Mouse (Mus musculus): Measurements from ENCODE around the gene Il21r. TPM values are rescaled to one million over a fixed set of nuclear protein-coding genes. Genes with fewer than 3 reads are reported as not detected.
A peak's percentile ranks its signal among the peaks of the same experiment; 100 is the strongest.

Gene Il21r
- 0.17 and 0.22 TPM in 2 replicates for polyA plus RNA-seq (2014; fragmentation: Nextera tagmentation; extraction: Ambion mirVana)

- Histone ChIP-seq H3K4me3 (ENCODE audit: low read depth, low read length) (no peak within 1 kb of the TSS), H3K27ac (ENCODE audit: low read depth, low read length) (no peak within 1 kb of the TSS), H3K4me2 (ENCODE audit: low read length) (no peak within 1 kb of the TSS), H3K9me3 (replicated peaks; ENCODE audit: control insufficient read depth, low read length) (no peaks in the 10 kb centered on the region), H3K27me3 (replicated peaks; ENCODE audit: control insufficient read depth, insufficient read depth, low read length) (no peaks in the 10 kb centered on the region), H3K36me3 (ENCODE audit: control insufficient read depth, insufficient read depth, low read length) (no peaks in the 10 kb centered on the region), H3K4me1 (ENCODE audit: control insufficient read depth, insufficient read depth, low read length) (no peaks in the 10 kb centered on the region), H3K9ac (ENCODE audit: low read length) (no peak within 1 kb of the TSS)
- WGBS = 85% methylated on average over 11 of the region's 11 CpGs
- ATAC-seq (no peak), DNase-seq (ENCODE audit: low spot score) (no peak)
Measured at GRCm38 (mm10) chr7:125603185-125603631, at the start of gene Il21r. TSS of gene Il21r (plus strand) at chr7:125603429.

DNA sequence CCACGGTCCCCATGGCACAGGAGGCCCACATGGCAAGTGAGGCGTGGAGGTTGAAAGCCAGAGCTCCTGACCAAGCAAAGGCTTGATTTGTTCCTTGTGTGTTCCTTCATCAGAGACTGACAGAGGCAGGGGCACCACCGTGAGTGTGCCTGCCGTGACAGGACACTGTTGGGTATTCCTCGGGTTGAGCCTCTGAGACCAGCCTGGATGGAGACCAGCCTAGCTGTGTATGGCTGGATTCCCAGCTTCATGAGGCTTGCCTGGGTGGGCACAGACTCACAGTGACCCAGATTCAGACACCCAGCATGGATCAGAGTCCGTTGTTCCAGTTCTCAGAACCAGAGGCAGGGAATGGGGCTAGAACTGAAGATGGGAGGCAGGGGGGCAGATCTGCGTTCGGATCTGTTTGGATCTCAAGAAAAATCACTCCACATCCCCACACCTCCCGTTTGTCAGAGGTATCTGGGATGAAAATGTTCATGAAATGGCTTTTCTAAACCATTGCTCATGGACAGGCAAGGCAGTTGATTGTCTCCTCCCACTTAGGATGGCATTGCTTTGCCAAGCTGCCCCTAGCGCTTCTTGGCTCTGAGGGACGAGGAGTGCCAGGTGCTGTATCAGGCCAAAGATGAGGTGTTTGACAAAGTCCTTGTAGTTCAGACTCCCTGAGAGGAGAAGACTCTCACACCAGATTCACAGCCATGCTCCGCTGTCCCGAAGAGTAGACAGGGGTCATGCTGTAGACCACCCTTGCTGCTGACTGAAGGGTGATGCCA lies 49.4 kb upstream of the Il21r start:
- Histone ChIP-seq H3K36me3 (ENCODE audit: control insufficient read depth, insufficient read depth, low read length) (no peaks in the 10 kb centered on the region), H3K27me3 (replicated peaks; ENCODE audit: control insufficient read depth, insufficient read depth, low read length) (0 out of 2 replicates have a peak, but pooled peaks cover 20% of the 10 kb centered on the region), H3K9me3 (replicated peaks; ENCODE audit: control insufficient read depth, low read length) (no peaks in the 10 kb centered on the region), H3K4me2 (ENCODE audit: low read length) (no peak overlapping the region), H3K4me3 (ENCODE audit: low read depth, low read length) (no peak overlapping the region), H3K4me1 (ENCODE audit: control insufficient read depth, insufficient read depth, low read length) (peaks cover 7% of the 10 kb centered on the region), H3K9ac (ENCODE audit: low read length) (no peak overlapping the region), H3K27ac (ENCODE audit: low read depth, low read length) (no peak overlapping the region)
- DNase-seq (ENCODE audit: low spot score) (no peak), ATAC-seq (no peak)
- 86% methylated on average over 13 of the region's 13 CpGs for WGBS

GRCm38 (mm10) chr7:125554456-125555114 lies 48.6 kb upstream of the Il21r start:
- no peak overlapping the region for H3K4me3 ChIP-seq (ENCODE audit: low read depth, low read length)
- 90% methylated on average over 9 of the region's 9 CpGs for WGBS

DNA sequence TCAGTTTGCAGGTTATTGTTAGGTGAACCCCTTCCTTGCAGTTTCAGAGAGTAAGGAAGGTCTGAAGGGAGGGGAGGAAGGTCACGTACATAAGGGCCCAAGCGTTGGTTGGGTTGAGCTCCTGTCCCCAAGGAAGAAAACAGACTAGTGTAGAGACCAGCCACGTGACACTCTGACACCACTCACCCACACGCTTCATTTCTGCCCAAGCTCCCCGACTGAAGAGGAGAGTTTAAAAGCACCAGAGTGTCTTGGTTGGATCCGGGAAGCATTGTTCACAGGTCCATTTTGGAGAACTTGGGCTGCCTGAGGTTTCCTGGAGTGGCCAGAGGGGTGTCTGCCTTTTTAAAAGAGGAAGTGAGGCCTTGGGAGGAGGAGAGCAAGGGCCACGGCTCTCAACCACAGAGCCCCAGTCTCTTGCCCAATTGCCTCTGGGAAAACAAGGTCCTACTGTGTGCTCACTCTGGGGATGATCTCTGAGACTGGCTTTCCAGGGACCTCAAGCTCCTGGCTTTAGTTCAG lies 47.8 kb upstream of the Il21r start:
- H3K4me3 ChIP-seq (ENCODE audit: low read depth, low read length) = no peak overlapping the region
- ATAC-seq = no peak
- H3K9ac ChIP-seq (ENCODE audit: low read length) = no peak overlapping the region
- H3K9me3 ChIP-seq (replicated peaks; ENCODE audit: control insufficient read depth, low read length) = no peaks in the 10 kb centered on the region
- no peak for DNase-seq (ENCODE audit: low spot score)
- H3K4me1 ChIP-seq (ENCODE audit: control insufficient read depth, insufficient read depth, low read length) = peaks cover 7% of the 10 kb centered on the region
- 0 out of 2 replicates have a peak, but pooled peaks cover 18% of the 10 kb centered on the region for H3K27me3 ChIP-seq (replicated peaks; ENCODE audit: control insufficient read depth, insufficient read depth, low read length)
- H3K27ac ChIP-seq (ENCODE audit: low read depth, low read length) = no peak overlapping the region
- 89% methylated on average over 7 of the region's 7 CpGs for WGBS
- no peak overlapping the region for H3K4me2 ChIP-seq (ENCODE audit: low read length)
- no peaks in the 10 kb centered on the region for H3K36me3 ChIP-seq (ENCODE audit: control insufficient read depth, insufficient read depth, low read length)

More at GRCm38 (mm10) chr7:125554456-125555114, 48.6 kb upstream of the Il21r start:
- H3K27me3 ChIP-seq (replicated peaks; ENCODE audit: control insufficient read depth, insufficient read depth, low read length) = 0 out of 2 replicates have a peak, but pooled peaks cover 20% of the 10 kb centered on the region
- no peak for DNase-seq (ENCODE audit: low spot score)
- no peak for ATAC-seq
- H3K27ac ChIP-seq (ENCODE audit: low read depth, low read length) = no peak overlapping the region
- H3K4me2 ChIP-seq (ENCODE audit: low read length) = no peak overlapping the region
- H3K36me3 ChIP-seq (ENCODE audit: control insufficient read depth, insufficient read depth, low read length) = no peaks in the 10 kb centered on the region
- no peak overlapping the region for H3K9ac ChIP-seq (ENCODE audit: low read length)
- no peaks in the 10 kb centered on the region for H3K9me3 ChIP-seq (replicated peaks; ENCODE audit: control insufficient read depth, low read length)
- H3K4me1 ChIP-seq (ENCODE audit: control insufficient read depth, insufficient read depth, low read length) = peaks cover 7% of the 10 kb centered on the region

DNA sequence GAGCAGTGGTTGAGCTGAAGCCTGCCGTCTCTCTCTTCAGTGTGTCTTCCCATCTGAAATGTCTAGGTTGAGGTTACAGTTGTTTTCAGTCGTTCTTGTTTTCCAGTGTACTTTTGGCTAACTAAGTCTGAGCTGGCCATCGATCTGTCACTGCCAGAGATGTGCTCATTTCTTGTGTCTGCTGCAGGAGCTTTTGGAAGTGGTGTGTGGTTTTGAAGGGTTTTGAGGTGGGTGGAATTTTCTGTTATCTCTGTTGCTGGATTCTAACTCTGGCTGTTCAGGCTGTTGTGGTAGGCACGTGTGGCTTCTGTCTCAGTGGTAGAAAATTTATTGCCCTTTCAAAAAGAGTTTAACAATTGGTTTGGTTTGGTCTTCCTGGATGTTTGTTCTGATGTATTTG lies 47.1 kb upstream of the Il21r start:
- Histone ChIP-seq H3K27me3 (replicated peaks; ENCODE audit: control insufficient read depth, insufficient read depth, low read length) (0 out of 2 replicates have a peak, but pooled peaks cover 13% of the 10 kb centered on the region), H3K9me3 (replicated peaks; ENCODE audit: control insufficient read depth, low read length) (no peaks in the 10 kb centered on the region), H3K27ac (ENCODE audit: low read depth, low read length) (no peak overlapping the region), H3K4me3 (ENCODE audit: low read depth, low read length) (no peak overlapping the region), H3K9ac (ENCODE audit: low read length) (no peak overlapping the region), H3K4me1 (ENCODE audit: control insufficient read depth, insufficient read depth, low read length) (peaks cover 7% of the 10 kb centered on the region), H3K36me3 (ENCODE audit: control insufficient read depth, insufficient read depth, low read length) (no peaks in the 10 kb centered on the region), H3K4me2 (ENCODE audit: low read length) (no peak overlapping the region)
- WGBS = 83% methylated on average over 4 of the region's 4 CpGs
- ATAC-seq (no peak), DNase-seq (ENCODE audit: low spot score) (no peak)

DNA sequence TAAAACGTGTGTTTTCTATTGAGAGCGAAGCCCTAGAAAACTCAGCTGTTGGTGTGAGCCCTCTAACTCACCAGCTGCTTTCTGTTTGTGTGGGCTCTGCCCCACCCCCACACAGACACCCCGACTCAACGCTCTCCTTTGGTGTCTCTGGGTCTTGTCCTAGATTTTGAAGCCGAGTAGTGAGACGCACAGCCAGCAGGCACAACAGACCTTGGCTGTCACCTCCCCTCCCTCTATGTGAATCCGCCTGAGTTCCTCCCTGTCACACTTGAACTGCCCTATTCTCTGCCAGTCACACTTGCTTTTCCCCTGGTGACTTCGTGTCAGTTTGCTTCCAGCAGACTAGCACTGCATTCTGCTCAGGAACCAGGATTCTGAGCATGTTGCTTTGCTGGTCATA lies 46.4 kb upstream of the Il21r start:
- Histone ChIP-seq H3K4me3 (ENCODE audit: low read depth, low read length) (no peak overlapping the region), H3K9me3 (replicated peaks; ENCODE audit: control insufficient read depth, low read length) (no peaks in the 10 kb centered on the region), H3K9ac (ENCODE audit: low read length) (no peak overlapping the region), H3K4me1 (ENCODE audit: control insufficient read depth, insufficient read depth, low read length) (peaks cover 7% of the 10 kb centered on the region), H3K36me3 (ENCODE audit: control insufficient read depth, insufficient read depth, low read length) (no peaks in the 10 kb centered on the region), H3K27ac (ENCODE audit: low read depth, low read length) (no peak overlapping the region), H3K27me3 (replicated peaks; ENCODE audit: control insufficient read depth, insufficient read depth, low read length) (0 out of 2 replicates have a peak, but pooled peaks cover 10% of the 10 kb centered on the region), H3K4me2 (ENCODE audit: low read length) (no peak overlapping the region)
- 72% methylated on average over 8 of the region's 8 CpGs for WGBS
- DNase-seq (ENCODE audit: low spot score) = no peak
- no peak for ATAC-seq

DNA sequence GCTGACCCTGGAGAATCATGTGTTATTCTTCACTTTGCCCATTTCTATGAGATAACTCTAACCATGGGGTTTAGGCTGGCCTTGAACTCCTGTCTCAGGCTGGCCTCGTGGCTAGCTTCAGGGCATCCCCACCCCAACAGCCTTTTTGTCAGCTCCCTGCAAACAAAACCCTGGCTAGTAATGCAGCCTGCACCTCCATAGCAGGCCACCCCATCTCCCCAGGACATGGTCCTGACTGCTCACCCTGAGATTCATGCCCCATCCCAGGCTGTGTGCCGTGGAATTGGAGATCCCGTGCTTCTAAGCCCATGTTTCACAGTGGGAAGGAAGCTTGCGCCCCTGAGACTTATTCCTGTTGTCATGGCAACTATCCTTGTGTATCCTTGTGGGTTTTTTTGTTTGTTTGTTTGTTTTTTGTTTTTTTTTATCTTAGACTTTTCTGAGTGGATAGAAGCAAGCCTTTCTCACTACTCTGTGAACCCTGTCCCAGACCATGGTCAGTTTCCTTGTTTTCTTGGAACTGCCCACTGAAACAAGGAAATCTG lies 44.8 kb upstream of the Il21r start:
- H3K36me3 ChIP-seq (ENCODE audit: control insufficient read depth, insufficient read depth, low read length) = no peaks in the 10 kb centered on the region
- WGBS = 68% methylated on average over 4 of the region's 4 CpGs
- ATAC-seq = no peak
- DNase-seq (ENCODE audit: low spot score) = peak; percentile 38
- 0 out of 2 replicates have a peak, but pooled peaks cover 3% of the 10 kb centered on the region for H3K27me3 ChIP-seq (replicated peaks; ENCODE audit: control insufficient read depth, insufficient read depth, low read length)
- no peaks in the 10 kb centered on the region for H3K9me3 ChIP-seq (replicated peaks; ENCODE audit: control insufficient read depth, low read length)
- H3K4me3 ChIP-seq (ENCODE audit: low read depth, low read length) = no peak overlapping the region
- no peak overlapping the region for H3K9ac ChIP-seq (ENCODE audit: low read length)
- H3K27ac ChIP-seq (ENCODE audit: low read depth, low read length) = no peak overlapping the region
- H3K4me2 ChIP-seq (ENCODE audit: low read length) = no peak overlapping the region
- no peaks in the 10 kb centered on the region for H3K4me1 ChIP-seq (ENCODE audit: control insufficient read depth, insufficient read depth, low read length)

DNA sequence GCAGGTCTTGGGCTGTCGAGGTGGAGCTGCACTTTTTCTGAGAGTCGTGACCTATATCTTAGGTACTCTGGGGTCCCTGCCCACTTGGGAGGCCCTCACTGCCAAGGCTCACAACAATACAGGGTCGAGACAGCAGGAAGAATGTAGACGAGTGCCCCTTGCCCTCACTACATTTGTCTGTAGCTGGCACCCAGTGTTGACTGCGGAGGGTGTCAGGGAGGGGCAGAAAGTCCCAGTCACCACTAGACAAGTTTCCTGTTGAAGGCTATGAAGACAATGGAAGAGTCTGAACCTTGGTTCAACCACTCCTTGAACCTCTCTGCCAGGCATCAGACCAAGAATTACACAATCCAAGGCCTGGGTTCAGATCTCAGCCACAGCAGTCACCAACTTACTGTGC lies 44.2 kb upstream of the Il21r start:
- Histone ChIP-seq H3K36me3 (ENCODE audit: control insufficient read depth, insufficient read depth, low read length) (no peaks in the 10 kb centered on the region), H3K9ac (ENCODE audit: low read length) (no peak overlapping the region), H3K9me3 (replicated peaks; ENCODE audit: control insufficient read depth, low read length) (no peaks in the 10 kb centered on the region), H3K4me3 (ENCODE audit: low read depth, low read length) (no peak overlapping the region), H3K27ac (ENCODE audit: low read depth, low read length) (no peak overlapping the region), H3K4me1 (ENCODE audit: control insufficient read depth, insufficient read depth, low read length) (no peaks in the 10 kb centered on the region), H3K27me3 (replicated peaks; ENCODE audit: control insufficient read depth, insufficient read depth, low read length) (no peaks in the 10 kb centered on the region), H3K4me2 (ENCODE audit: low read length) (no peak overlapping the region)
- WGBS = 69% methylated on average over 5 of the region's 5 CpGs
- ATAC-seq = no peak
- DNase-seq (ENCODE audit: low spot score) = no peak
